Mouse (Mus musculus): ENCODE data around the gene Hmg20b.

DNA sequence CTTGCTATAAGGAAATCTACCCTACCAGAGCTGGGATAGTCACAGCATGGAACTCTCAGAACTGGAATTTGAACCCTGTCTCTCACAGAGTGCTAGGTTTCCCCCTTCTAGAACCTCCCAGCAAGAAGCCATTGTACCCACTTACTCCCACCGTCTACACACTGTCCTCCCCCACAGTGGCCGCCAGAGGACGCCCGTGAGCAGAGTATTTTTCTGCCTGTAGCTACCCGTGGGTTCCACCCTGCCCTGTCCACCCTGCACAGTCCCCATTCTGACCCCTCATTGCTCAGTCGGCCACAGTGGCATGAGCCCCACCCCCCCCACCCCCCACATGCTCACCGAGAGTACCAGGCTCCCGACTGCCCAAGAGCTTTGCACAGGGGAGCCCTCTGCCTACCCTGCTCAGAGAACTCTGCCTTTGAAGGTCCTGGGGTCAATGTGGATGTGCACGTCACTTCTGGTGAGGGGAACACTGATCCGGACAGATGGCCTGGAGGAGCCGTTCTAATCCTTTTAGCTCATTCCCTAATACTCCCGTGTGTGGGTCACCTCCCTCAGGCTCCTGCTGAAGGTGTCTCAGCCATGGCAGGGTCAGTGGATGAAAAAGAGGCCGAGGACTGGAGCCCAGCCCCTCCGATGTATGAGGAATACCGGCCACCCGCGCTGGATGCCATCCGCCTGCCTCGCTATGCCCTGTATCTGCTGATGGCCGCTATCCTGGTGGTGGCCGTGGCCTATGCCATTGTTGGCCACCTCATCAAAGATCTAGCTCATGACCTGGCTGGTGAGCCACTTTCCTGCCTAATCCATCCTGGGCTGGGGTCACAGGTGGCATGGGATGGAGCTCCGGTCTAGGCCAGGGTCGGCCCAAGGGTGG, 39.8 kb upstream of the Hmg20b start:
- TF ChIP-seq CTCF (IDR thresholded peaks at IDR 0.05; ENCODE audit: low read depth) (peak; percentile 93), EP300 (optimal IDR thresholded peaks at IDR 0.05) (no peak)
